Mouse (Mus musculus): Measurements from ENCODE around the gene Phf5a. TPM values are rescaled to one million over a fixed set of nuclear protein-coding genes. Genes with fewer than 3 reads are reported as not detected.

The Phf5a gene
- polyA plus RNA-seq, 1 experiment from 2014 or later: 147 TPM

DNA sequence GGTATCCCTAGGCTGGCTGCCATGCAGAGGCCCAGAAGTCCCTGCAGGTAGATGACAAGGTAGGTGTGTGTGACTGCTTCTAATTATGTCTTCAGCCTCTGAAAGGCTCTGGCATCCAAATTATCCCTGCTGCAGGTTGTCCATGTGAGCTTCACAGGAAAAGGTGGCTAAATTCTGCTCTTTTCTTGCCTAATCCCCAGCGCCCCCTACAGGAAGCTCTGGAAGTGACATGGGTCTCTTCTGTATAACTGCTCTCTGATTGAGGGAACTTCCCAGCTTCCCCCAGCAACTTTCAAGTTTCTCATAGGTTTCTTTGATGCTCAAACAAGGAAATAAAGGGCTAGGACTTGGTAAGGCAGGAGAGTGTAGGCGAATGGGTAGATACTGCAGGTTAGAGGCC lies 33.2 kb upstream of the Phf5a start:
- no peaks in the 10 kb centered on the region for H3K9me3 ChIP-seq
- H3K27ac ChIP-seq: no peak overlapping the region
- no peak overlapping the region for H3K4me2 ChIP-seq
- H3K4me3 ChIP-seq (replicated peaks): no peak overlapping the region
- no peaks in the 10 kb centered on the region for H3K27me3 ChIP-seq
- peaks cover 99% of the 10 kb centered on the region for H3K36me3 ChIP-seq
- H3K9ac ChIP-seq (replicated peaks): no peak overlapping the region
- 36% methylated on average over 2 of the region's 2 CpGs for WGBS
- no peak for ATAC-seq (ENCODE audit: insufficient number of reproducible peaks, insufficient read depth, low FRiP score, low TSS enrichment, low read depth)
- no peaks in the 10 kb centered on the region for H3K4me1 ChIP-seq (replicated peaks)

DNA sequence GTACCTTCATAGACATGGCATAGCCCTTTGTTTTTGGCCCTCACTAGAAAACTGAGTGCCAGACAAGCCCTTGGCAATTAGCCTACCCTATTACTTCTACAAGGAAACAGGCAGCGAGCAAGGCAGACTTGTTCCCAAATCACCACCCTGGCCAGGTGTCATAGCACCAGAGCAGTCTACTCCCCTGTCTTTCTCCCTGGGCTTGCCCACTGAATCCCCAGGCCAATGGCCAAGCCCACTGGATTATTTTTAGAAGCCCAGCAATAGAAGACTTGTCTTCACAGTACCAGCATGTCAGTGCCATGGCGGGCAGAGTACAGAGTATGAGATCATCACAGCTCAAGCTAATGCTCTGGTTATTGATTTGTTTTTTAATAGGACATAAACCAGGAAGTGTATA lies 27.0 kb upstream of the Phf5a start:
- WGBS: 90% methylated on average over 2 of the region's 2 CpGs
- no peak for ATAC-seq (ENCODE audit: insufficient number of reproducible peaks, insufficient read depth, low FRiP score, low TSS enrichment, low read depth)
- Histone ChIP-seq H3K27ac (no peak overlapping the region), H3K9ac (replicated peaks) (no peak overlapping the region), H3K36me3 (peaks cover 88% of the 10 kb centered on the region), H3K4me3 (replicated peaks) (no peak overlapping the region), H3K9me3 (no peaks in the 10 kb centered on the region), H3K4me1 (replicated peaks) (no peaks in the 10 kb centered on the region), H3K27me3 (no peaks in the 10 kb centered on the region), H3K4me2 (no peak overlapping the region)

GRCm38 (mm10) chr15:81897607-81898285 lies 26.0 kb upstream of the Phf5a start:
- no peak for ATAC-seq (ENCODE audit: insufficient number of reproducible peaks, insufficient read depth, low FRiP score, low TSS enrichment, low read depth)
- H3K4me2 ChIP-seq: no peak overlapping the region
- H3K4me3 ChIP-seq (replicated peaks): no peak overlapping the region
- no peak overlapping the region for H3K27ac ChIP-seq
- no peaks in the 10 kb centered on the region for H3K9me3 ChIP-seq
- H3K36me3 ChIP-seq: peaks cover 84% of the 10 kb centered on the region
- no peak overlapping the region for H3K9ac ChIP-seq (replicated peaks)
- WGBS: 92% methylated on average over 5 of the region's 5 CpGs
- H3K27me3 ChIP-seq: no peaks in the 10 kb centered on the region
- no peaks in the 10 kb centered on the region for H3K4me1 ChIP-seq (replicated peaks)

DNA sequence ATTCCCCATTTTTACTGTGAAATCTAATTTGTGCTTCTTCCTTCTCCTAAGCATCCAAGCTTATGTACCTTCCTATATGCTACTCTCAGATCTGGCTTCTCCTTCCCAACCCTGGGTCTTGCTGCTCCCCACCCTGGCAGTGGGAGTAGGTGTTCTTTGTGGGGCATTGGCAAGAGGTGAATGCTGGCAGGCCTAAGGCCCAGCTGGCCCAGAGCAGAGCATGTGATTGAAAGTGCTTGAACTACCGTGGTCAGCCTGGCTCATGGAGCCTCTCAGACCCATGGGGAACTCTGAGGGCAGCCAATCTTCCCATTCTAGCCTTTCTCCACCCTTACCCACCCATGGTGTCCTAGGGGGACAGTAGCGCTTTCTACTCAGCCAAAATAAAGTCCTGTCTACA lies 24.7 kb upstream of the Phf5a start:
- Histone ChIP-seq H3K4me3 (replicated peaks) (no peak overlapping the region), H3K4me1 (replicated peaks) (no peaks in the 10 kb centered on the region), H3K27me3 (no peaks in the 10 kb centered on the region), H3K27ac (no peak overlapping the region), H3K36me3 (peaks cover 83% of the 10 kb centered on the region), H3K4me2 (no peak overlapping the region), H3K9ac (replicated peaks) (no peak overlapping the region), H3K9me3 (no peaks in the 10 kb centered on the region)
- 81% methylated on average over 2 of the region's 2 CpGs for WGBS
- no peak for ATAC-seq (ENCODE audit: insufficient number of reproducible peaks, insufficient read depth, low FRiP score, low TSS enrichment, low read depth)

- Histone ChIP-seq H3K4me1 (replicated peaks) (no peaks in the 10 kb centered on the region), H3K27ac (no peak overlapping the region), H3K4me3 (replicated peaks) (no peak overlapping the region), H3K27me3 (no peaks in the 10 kb centered on the region), H3K4me2 (no peak overlapping the region), H3K9ac (replicated peaks) (no peak overlapping the region), H3K36me3 (peaks cover 87% of the 10 kb centered on the region), H3K9me3 (no peaks in the 10 kb centered on the region)
- ATAC-seq (ENCODE audit: insufficient number of reproducible peaks, insufficient read depth, low FRiP score, low TSS enrichment, low read depth): no peak
- 87% methylated on average over 1 of the region's 1 CpGs for WGBS
Observed at GRCm38 (mm10) chr15:81894002-81894401, 22.3 kb upstream of the Phf5a start.

- 93% methylated on average over 8 of the region's 8 CpGs for WGBS
- H3K4me1 ChIP-seq (replicated peaks): no peaks in the 10 kb centered on the region
- ATAC-seq (ENCODE audit: insufficient number of reproducible peaks, insufficient read depth, low FRiP score, low TSS enrichment, low read depth): no peak
- H3K27ac ChIP-seq: no peak overlapping the region
- no peak overlapping the region for H3K4me2 ChIP-seq
- peaks cover 79% of the 10 kb centered on the region for H3K36me3 ChIP-seq
- no peaks in the 10 kb centered on the region for H3K9me3 ChIP-seq
- no peak overlapping the region for H3K9ac ChIP-seq (replicated peaks)
- no peaks in the 10 kb centered on the region for H3K27me3 ChIP-seq
- no peak overlapping the region for H3K4me3 ChIP-seq (replicated peaks)
Observed at GRCm38 (mm10) chr15:81891822-81892580, 20.3 kb upstream of the Phf5a start.

DNA sequence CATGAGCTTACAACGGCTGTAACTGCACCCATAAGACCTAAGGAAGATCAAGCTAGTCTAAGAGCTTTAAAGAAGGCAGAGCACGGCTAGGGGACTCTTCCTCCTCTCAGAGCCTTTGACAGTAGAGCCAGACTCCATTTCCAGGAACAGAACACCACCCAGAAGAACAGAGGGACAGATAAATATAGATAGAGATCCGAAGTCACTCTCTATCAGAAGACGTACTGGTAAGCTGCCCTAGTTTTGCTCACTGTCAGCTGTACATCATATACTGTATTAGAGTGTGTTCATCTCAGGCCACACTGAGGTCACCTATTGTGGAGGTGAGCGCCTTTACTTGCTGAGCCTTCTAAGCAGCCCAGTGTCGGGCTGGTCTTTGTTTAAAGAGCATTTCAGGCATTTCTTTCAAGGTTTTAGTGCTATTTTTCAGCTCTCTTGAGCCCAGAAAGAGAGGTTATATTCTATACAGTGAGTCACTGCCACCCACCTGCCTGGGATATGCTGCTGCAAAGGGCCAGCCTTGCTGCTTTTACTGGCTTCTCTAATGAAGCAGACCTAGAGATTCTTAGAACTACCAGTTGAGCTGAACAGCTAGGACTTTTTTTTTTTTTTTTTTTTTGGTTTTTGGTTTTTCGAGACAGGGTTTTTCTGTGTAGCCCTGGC lies 19.6 kb upstream of the Phf5a start:
- Histone ChIP-seq H3K36me3 (peaks cover 78% of the 10 kb centered on the region), H3K9ac (replicated peaks) (no peak overlapping the region), H3K4me1 (replicated peaks) (no peaks in the 10 kb centered on the region), H3K4me2 (no peak overlapping the region), H3K4me3 (replicated peaks) (no peak overlapping the region), H3K27ac (no peak overlapping the region), H3K27me3 (no peaks in the 10 kb centered on the region), H3K9me3 (no peaks in the 10 kb centered on the region)
- no peak for ATAC-seq (ENCODE audit: insufficient number of reproducible peaks, insufficient read depth, low FRiP score, low TSS enrichment, low read depth)
- WGBS: 91% methylated on average over 7 of the region's 7 CpGs

DNA sequence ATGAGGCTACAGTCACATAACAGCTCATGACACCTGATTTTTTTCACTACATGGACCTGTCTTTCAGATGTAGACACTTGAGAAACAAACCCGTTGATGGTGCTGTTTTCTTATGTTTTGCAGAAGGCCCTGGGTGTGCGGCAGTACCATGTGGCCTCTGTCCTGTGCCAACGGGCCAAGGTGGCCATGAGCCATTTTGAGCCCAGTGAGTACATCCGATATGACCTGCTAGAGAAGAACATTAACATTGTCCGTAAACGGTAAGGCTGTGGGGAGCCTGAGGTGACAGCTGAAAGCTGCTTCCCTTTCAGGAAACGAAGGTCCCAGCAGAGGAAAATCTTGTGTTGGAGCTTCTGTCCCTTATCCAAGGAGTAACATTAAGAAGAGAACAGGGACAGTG lies 17.5 kb upstream of the Phf5a start:
- Histone ChIP-seq H3K9ac (replicated peaks) (no peak overlapping the region), H3K4me2 (no peak overlapping the region), H3K27me3 (no peaks in the 10 kb centered on the region), H3K9me3 (no peaks in the 10 kb centered on the region), H3K36me3 (peaks cover 63% of the 10 kb centered on the region), H3K4me3 (replicated peaks) (no peak overlapping the region), H3K4me1 (replicated peaks) (no peaks in the 10 kb centered on the region), H3K27ac (no peak overlapping the region)
- no peak for ATAC-seq (ENCODE audit: insufficient number of reproducible peaks, insufficient read depth, low FRiP score, low TSS enrichment, low read depth)
- 93% methylated on average over 7 of the region's 7 CpGs for WGBS

DNA sequence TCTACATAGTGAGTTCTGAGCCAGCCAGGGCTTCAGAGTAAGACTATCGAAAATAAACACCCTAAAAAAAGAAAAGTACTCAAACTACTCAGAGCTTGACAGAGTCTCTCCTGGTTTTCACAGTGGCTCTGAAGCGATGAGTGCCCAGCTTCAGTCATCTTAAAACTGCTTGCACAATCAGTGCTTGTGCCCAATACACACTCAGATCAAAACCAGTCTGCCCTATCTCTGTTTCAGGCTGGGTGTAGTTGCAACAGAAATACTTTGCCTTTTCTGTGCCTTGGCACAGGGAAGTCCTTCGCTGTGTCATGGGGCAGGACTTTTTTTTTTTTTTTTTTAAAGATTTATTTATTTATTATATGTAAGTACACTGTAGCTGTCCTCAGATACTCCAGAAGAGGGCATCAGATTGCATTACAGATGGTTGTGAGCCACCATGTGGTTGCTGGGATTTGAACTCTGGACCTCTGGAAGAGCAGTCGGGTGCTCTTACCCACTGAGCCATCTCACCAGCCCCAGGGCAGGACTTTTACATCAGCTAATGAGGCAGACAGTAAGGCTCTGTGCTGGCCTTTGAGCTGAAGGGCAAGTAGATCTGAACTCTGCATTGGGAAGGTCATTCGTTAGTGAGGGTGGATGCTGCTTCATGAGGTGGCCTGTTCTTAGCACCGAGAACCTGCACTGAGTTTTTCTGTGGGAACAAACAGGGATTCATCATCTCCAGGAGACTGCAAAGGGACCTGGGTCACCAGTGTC lies 15.3 kb upstream of the Phf5a start:
- Histone ChIP-seq H3K9ac (replicated peaks) (no peak overlapping the region), H3K36me3 (peaks cover 48% of the 10 kb centered on the region), H3K27me3 (no peaks in the 10 kb centered on the region), H3K4me3 (replicated peaks) (no peak overlapping the region), H3K4me2 (no peak overlapping the region), H3K27ac (no peak overlapping the region), H3K4me1 (replicated peaks) (no peaks in the 10 kb centered on the region), H3K9me3 (no peaks in the 10 kb centered on the region)
- no peak for ATAC-seq (ENCODE audit: insufficient number of reproducible peaks, insufficient read depth, low FRiP score, low TSS enrichment, low read depth)
- WGBS: 91% methylated on average over 6 of the region's 6 CpGs

DNA sequence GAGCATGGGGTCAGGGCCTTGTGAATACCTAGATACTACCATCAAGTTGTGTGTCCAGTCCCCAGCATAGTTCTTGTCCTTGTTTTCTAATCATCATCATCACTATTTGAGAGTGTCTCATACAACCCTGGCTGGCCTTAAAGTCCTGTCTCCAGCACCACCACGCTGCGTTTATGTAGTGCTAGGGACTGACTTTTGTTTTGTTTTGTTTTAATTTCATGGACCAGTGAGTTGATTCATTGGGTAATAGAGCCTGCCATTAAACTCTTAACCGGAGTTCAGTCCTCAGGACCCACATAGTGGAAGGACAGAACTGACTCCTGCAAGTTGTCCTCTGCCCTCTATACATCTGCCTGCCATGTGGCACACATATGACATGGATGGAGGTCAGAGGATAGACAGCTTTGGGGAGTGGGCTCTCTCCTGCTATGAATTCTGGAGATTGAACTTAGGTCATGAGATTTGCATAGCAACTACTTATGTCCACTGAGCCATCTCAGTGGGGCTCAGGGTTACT lies 13.8 kb upstream of the Phf5a start:
- 88% methylated on average over 3 of the region's 3 CpGs for WGBS
- Histone ChIP-seq H3K27me3 (no peaks in the 10 kb centered on the region), H3K4me2 (no peak overlapping the region), H3K4me3 (replicated peaks) (no peak overlapping the region), H3K36me3 (peaks cover 35% of the 10 kb centered on the region), H3K9ac (replicated peaks) (no peak overlapping the region), H3K9me3 (no peaks in the 10 kb centered on the region), H3K4me1 (replicated peaks) (no peaks in the 10 kb centered on the region), H3K27ac (no peak overlapping the region)
- ATAC-seq (ENCODE audit: insufficient number of reproducible peaks, insufficient read depth, low FRiP score, low TSS enrichment, low read depth): no peak

DNA sequence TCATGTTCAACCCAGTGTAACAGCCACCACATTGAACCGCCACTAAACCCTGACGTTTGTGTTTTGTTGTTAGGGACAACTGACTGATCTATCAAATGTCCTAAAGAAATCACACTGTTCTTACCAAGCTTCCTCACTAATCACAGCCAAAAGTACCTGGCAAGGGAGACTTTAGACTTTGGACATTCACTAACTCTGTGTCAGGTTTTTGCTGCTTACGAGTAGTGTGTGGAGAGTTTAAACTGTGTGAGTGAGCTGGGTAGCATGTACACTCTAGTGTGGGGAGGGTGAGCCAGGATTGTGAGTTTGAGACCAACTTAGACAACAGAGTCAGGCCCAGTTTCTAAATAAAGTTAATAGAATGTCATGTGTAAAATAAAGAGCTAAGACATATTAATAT lies 10.6 kb upstream of the Phf5a start:
- Histone ChIP-seq H3K4me1 (replicated peaks) (no peaks in the 10 kb centered on the region), H3K27me3 (no peaks in the 10 kb centered on the region), H3K4me2 (no peak overlapping the region), H3K36me3 (peaks cover 9% of the 10 kb centered on the region; the same call in 1 of the 2 replicates), H3K27ac (no peak overlapping the region), H3K9ac (replicated peaks) (no peak overlapping the region), H3K4me3 (replicated peaks) (no peak overlapping the region), H3K9me3 (no peaks in the 10 kb centered on the region)
- no peak for ATAC-seq (ENCODE audit: insufficient number of reproducible peaks, insufficient read depth, low FRiP score, low TSS enrichment, low read depth)
- 88% methylated on average over 3 of the region's 3 CpGs for WGBS
